Mouse (Mus musculus) small intestine, adult 2 months (tissue): ENCODE data around the gene E130208F15Rik.

Experiments used
- CTCF ChIP-seq: fragments of 200-500 bp; IDR thresholded peaks from 2 replicates; pipeline ENCODE4 v1.5.1; 2012; ENCODE audit warnings: low read depth, mild to moderate bottlenecking, control low read depth, inconsistent platforms, low read length, moderate library complexity, mixed read lengths; ENCODE audit not compliant: insufficient replicate concordance, insufficient read length; ENCODE audit errors: extremely low read depth
- POLR2A ChIP-seq: fragments of 200-500 bp; IDR thresholded peaks from 2 replicates; pipeline ENCODE4 v1.6.1; 2012; ENCODE audit warnings: low read depth, mild to moderate bottlenecking, control low read depth, inconsistent platforms, low read length, moderate library complexity

GRCm38 (mm10) chr7:30332622-30333259, 11.2 kb downstream of the E130208F15Rik start:
- TF ChIP-seq POLR2A: no peak
- TF ChIP-seq CTCF: no peak
